Mouse (Mus musculus) stomach, embryonic 15.5 days (tissue): ENCODE measurements around the gene Gm30191. TPM values are rescaled to one million over a fixed set of nuclear protein-coding genes. Genes with fewer than 3 reads are reported as not detected.
"Not testable (repeated sequence)": the region's sequence is repeated elsewhere in the genome, so short reads cannot be mapped to it uniquely, and the experiment has no call there.

Experiments
- ATAC-seq: fragments of 200-750 bp; cut with Nextera tagmentation; 2 replicates; pipeline ENCODE4 v1.8.0; 2017; ENCODE audit warnings: low read depth, moderate number of reproducible peaks, moderate TSS enrichment; ENCODE audit not compliant: insufficient read depth, low FRiP score
- H3K27ac ChIP-seq: fragments of 300-500 bp; sonication (generic); 2 replicates; pipeline ENCODE4 v1.5.1; 2015; ENCODE audit warnings: mild to moderate bottlenecking, inconsistent platforms
- H3K27me3 ChIP-seq: fragments of 300-500 bp; sonication (generic); replicated peaks from 2 replicates; pipeline ENCODE4 v1.6.1; 2015; ENCODE audit warnings: inconsistent platforms
- H3K36me3 ChIP-seq: fragments of 300-500 bp; sonication (generic); 2 replicates; pipeline ENCODE4 v1.6.1; 2015; ENCODE audit warnings: inconsistent platforms
- H3K4me1 ChIP-seq: fragments of 300-500 bp; sonication (generic); 2 replicates; pipeline ENCODE4 v1.6.1; 2015; ENCODE audit warnings: inconsistent platforms
- H3K4me2 ChIP-seq: fragments of 300-500 bp; sonication (generic); 2 replicates; pipeline ENCODE4 v1.6.1; 2015; ENCODE audit warnings: mild to moderate bottlenecking, inconsistent platforms
- H3K4me3 ChIP-seq: fragments of 300-500 bp; sonication (generic); replicated peaks from 2 replicates; pipeline ENCODE4 v1.5.1; 2015; ENCODE audit warnings: inconsistent platforms
- H3K9ac ChIP-seq: fragments of 300-500 bp; sonication (generic); 2 replicates; pipeline ENCODE4 v1.6.1; 2015; ENCODE audit warnings: inconsistent platforms
- H3K9me3 ChIP-seq: fragments of 300-500 bp; sonication (generic); 2 replicates; pipeline ENCODE4 v1.6.1; 2016; ENCODE audit warnings: inconsistent platforms
- WGBS: fragments of 180-500 bp; shearing (Covaris S2); methylation state at CpG from one replicate; pipeline ENCODE4 v1.1.7; 2015; 5-methylcytosine and 5-hydroxymethylcytosine counted together
- polyA plus RNA-seq: library from polyadenylated mRNA; unstranded; fragments of >200 nt; fragmentation: Nextera tagmentation; extraction: Ambion mirVana; gene quantifications from 2 replicates; pipeline ENCODE4 v1.2.1, GENCODE M21; 2015

Gm30191 gene
- polyA plus RNA-seq, 1 experiment from 2014 or later, result not detected

DNA sequence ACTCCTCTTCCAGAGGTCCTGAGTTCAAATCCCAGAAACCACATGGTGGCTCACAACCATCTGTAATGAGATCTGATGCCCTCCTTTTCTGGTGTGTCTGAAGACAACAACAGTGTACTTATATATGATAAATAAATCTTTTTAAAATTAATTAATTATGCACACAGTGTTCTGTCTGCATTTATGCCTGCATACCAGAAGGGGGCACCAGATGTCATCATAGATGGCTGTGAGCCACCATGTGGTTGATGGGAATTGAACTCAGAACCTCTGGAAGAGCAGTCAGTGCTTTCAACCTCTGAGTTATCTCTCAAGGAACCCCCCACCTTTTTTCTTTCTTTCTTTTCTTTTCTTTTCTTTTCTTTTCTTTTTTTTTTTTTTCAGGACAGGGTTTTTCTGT, 22.9 kb downstream of the Gm30191 start:
- not testable (repeated sequence) for ATAC-seq

DNA sequence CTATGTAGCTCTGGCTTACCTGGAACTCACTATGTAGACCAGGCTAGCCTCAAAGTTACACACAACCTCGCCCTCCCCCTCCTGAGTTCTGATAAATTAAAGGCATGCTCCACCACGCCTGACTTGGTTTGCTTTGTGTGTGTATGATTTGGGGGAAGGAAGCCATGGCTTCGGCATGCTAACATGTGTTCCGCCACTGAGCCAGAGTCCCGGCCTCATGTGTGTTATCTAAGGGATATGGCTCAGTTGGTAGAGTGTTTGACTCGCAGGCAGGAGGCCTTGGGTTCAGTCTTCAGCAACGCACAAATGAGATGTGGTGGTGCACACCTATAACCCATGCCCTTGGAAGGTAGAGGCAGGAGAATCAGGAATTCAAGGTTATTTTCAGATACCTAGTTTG, 25.2 kb downstream of the Gm30191 start:
- Histone ChIP-seq H3K27ac (no peak overlapping the region), H3K4me2 (no peak overlapping the region), H3K27me3 (no peaks in the 10 kb centered on the region), H3K4me1 (0 out of 2 replicates have a peak, but pooled peaks cover 5% of the 10 kb centered on the region), H3K9me3 (no peaks in the 10 kb centered on the region), H3K9ac (no peak overlapping the region), H3K4me3 (no peak overlapping the region), H3K36me3 (0 out of 2 replicates have a peak, but pooled peaks cover 4% of the 10 kb centered on the region)
- 81% methylated on average over 7 of the region's 7 CpGs for WGBS
- no peak for ATAC-seq

More for the DNA sequence above, 22.9 kb downstream of the Gm30191 start:
- not testable (repeated sequence) for H3K36me3 ChIP-seq, H3K4me2 ChIP-seq, H3K4me3 ChIP-seq, H3K27ac ChIP-seq, H3K9me3 ChIP-seq, H3K9ac ChIP-seq, H3K27me3 ChIP-seq, H3K4me1 ChIP-seq

DNA sequence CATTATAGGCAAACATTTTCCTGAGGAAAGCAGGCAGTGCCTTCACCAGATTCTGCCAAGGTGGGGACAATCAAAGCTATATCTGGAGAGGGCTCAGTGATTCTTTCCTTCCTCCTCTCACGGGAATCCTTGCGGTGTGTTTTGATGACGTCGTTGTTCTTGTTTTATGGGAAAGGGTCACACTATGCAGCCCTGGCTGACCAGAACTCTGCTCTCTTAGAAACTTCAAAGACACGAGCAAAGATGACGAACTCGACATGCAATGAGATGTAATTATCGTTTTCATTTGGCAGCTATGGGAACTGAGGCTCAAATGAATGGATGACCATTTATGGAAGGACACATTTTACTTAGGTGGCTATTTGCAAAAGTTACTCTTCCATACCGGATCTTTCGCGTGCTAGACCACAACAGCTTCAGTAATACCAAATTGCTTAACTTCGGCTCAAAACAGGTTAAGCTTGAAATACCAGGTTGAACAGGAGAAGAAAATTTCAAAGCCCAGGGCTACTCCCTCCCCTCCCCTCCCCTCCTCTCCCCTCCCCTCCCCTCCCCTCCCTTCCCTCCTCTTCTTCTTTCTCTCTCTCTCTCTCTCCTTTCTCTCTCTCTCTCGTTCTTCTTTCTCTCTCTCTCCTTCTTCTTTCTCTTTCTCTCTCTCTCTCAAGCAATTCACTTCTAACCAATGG, 26.1 kb downstream of the Gm30191 start:
- Histone ChIP-seq H3K4me2 (peak overlapping the region; percentile 46), H3K4me1 (0 out of 2 replicates have a peak, but pooled peaks cover 5% of the 10 kb centered on the region), H3K36me3 (peaks cover 10% of the 10 kb centered on the region; the same call in 1 of the 2 replicates), H3K9me3 (no peaks in the 10 kb centered on the region), H3K4me3 (peak overlapping the region; percentile 20; the same call in 1 of the 2 replicates), H3K27ac (peak overlapping the region; percentile 57), H3K27me3 (no peaks in the 10 kb centered on the region), H3K9ac (no peak overlapping the region)
- peak; percentile 16; the same call in 1 of the 2 replicates for ATAC-seq
- WGBS, result 17% methylated on average over 12 of the region's 13 CpGs

DNA sequence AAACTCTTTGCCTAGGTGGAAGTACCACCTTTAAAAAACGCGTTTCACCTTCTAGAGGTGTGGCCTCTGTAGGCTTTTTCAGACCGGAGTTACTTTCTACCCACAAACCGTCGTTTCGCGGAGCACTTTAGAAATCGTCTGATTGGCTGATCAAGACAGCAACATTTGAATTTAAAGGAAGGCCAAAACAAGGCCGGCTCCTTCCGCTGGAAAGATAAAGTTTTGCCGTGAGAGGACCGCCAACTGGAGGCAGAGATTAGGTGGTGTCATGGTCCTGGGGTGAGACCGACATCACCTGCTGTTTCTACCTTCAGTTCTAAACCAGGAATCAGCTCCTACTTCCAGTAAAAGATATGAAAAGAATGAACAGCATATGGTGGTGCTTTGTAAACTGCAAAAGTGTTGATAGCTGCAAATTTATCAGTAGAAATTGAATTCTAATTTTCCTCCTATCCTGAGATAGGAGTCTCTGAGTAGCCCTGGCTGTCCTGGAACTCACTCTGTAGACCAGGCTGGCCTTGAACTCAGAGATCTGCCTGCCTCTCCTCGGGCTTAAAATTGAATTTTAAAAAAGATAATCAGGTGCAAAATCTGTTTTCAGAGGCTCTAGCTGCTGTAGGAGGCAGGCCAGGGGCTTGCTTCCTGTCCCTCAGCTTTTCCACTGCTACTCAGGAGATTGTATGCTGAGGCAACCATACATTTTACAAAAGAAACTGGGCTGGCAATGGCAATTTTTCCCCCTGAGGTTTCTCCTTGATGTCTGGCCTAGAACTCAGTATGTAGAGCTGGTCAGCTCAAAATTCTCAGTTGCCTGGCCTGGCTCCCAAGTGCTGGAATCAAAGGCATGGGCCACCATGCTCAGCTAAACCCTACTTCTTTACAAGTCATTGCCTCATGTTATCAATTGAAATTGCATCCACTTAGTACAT, 26.9 kb downstream of the Gm30191 start:
- Histone ChIP-seq H3K36me3 (peaks cover 10% of the 10 kb centered on the region), H3K27me3 (no peaks in the 10 kb centered on the region), H3K9ac (no peak overlapping the region), H3K4me2 (peak overlapping the region; percentile 46), H3K4me1 (0 out of 2 replicates have a peak, but pooled peaks cover 5% of the 10 kb centered on the region), H3K27ac (peak overlapping the region; percentile 57; the same call in 1 of the 2 replicates), H3K4me3 (peak overlapping the region; percentile 20; the same call in 1 of the 2 replicates), H3K9me3 (no peaks in the 10 kb centered on the region)
- ATAC-seq, result peak; percentile 84
- WGBS, result 4% methylated on average over 14 of the region's 14 CpGs

DNA sequence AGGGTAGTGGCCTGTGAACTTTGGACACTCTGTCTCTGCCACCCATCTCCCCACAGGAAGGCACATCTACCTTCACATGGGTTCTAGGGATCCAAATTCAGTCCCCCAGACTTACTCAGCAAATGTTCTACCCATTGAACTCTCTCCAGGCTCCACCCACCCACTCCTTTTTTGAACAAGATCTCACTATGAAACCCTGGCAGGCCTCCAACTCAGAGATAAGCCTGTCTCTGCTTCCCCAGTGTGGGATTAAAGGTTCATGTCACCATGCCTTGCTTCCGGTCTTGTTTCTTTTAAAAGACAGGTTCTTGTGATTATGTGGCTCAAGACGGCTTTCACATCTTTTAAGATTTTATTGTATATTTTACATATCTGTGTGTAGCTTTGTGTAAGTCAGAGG, 38.2 kb downstream of the Gm30191 start:
- Histone ChIP-seq H3K27me3 (no peaks in the 10 kb centered on the region), H3K9me3 (no peaks in the 10 kb centered on the region), H3K4me2 (no peak overlapping the region), H3K4me1 (peaks cover 24% of the 10 kb centered on the region), H3K4me3 (no peak overlapping the region), H3K36me3 (peaks cover 24% of the 10 kb centered on the region), H3K9ac (no peak overlapping the region), H3K27ac (no peak overlapping the region)
- WGBS, result 81% methylated on average over 2 of the region's 2 CpGs
- no peak for ATAC-seq

DNA sequence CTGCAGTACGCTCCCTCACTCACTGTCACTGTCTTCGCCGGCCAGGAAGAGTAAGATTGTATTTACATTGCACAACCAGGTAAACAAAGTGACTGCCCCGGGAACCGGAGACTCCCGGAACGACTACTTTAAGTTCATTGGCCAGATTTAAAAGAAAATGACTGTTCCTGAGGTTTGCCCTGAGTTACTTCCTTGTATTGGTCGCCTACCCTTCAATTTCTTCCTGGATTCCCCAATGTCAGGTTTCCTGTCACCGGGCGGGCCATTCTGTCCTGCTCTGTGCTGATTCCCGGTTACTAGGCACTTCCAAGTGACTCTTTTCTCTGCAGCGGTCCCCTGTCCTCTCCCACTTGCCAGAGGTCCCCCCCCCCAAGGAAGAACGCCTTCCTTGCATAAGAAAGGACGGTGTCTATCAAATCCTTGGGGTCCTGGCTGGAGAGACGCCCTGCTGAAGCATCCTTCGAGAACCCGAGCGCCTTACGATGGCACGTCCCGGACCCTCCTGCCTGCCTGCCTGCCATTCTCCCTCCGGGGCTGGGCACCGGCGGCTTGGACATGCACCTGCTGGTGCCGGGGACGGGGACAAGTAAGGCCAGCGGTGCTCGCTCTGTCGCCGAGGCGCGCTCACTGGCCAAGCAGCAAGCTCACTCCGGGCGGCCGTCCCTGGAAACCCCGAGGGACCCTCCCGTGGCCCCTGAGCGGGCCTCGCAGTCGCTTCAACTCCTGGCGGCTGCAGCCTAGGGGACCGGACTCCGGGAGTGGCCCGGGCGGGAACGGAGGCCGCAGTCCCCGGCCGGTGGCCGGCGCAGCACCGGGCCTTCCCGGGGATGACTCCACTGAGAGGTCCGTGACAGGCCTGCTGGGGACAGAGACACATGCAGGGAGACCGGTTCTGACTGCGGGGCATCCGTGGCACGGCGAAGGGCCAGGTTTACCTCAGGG, 39.8 kb downstream of the Gm30191 start:
- Histone ChIP-seq H3K27me3 (no peaks in the 10 kb centered on the region), H3K36me3 (peaks cover 18% of the 10 kb centered on the region), H3K4me3 (peak overlapping the region; percentile 92), H3K9ac (peak overlapping the region; percentile 64), H3K9me3 (no peaks in the 10 kb centered on the region), H3K4me1 (peaks cover 24% of the 10 kb centered on the region), H3K27ac (peak overlapping the region; percentile 83), H3K4me2 (peak overlapping the region; percentile 91)
- WGBS, result under 1% methylated on average over 59 of the region's 59 CpGs
- ATAC-seq, result peak; percentile 10

DNA sequence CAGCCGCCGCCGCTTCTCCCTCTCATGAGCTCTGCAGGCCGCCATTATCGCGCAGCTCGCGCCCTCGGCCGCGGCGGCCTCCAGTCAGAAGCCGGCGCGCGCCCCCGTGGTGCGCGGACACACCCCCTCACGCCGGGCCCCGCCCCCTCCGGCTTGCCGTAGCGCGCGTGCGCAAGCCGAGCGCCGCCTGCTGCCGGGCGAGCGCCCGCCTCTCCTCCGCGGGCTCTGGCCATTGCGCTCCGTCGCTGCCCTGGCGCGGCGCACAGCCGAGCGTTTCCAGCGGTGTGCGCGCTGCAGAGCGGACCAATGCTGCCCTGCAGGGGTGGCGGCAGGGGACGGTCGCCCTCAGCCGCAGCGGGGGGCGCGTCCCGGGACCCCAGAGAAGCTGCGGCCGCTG, 40.4 kb downstream of the Gm30191 start:
- H3K27me3 ChIP-seq, result no peaks in the 10 kb centered on the region
- ATAC-seq, result peak; percentile 93
- peak overlapping the region; percentile 99 for H3K9ac ChIP-seq
- peaks cover 27% of the 10 kb centered on the region for H3K4me1 ChIP-seq
- H3K4me3 ChIP-seq, result peak overlapping the region; percentile 92
- no peaks in the 10 kb centered on the region for H3K9me3 ChIP-seq
- peak overlapping the region; percentile 100 for H3K27ac ChIP-seq
- H3K36me3 ChIP-seq, result peaks cover 12% of the 10 kb centered on the region
- H3K4me2 ChIP-seq, result peak overlapping the region; percentile 91
- under 1% methylated on average over 50 of the region's 59 CpGs for WGBS

DNA sequence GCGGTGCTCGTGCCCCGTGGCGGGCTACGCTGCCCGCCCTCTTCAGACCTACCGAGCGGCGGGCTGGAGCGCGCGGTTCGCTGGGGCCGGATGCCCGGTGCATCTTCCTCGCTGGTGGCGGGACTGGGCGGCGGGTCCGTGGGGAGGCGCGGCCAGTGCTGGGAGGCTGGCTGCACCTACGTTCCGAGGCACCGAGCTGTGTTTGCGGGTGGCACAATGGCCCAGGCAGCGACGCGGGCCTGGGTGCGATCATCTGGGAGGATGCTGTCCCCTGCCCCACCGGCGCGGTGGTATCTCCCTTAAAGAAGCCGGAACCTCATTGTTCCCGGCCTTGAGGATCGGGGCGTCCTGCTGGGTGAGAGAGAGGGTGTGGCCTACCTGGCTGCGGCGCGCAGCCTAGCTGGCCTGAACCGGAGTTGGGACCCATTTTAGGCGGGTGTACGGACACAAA, 40.9 kb downstream of the Gm30191 start, which contains the start of gene Pdik1l:
Gene Pdik1l (minus strand): TSS at position 321 of the 451 bp plus-strand sequence.
- Histone ChIP-seq H3K9ac (peak within 1 kb of the TSS; percentile 99), H3K4me3 (peak within 1 kb of the TSS; percentile 92), H3K4me2 (peak within 1 kb of the TSS; percentile 91), H3K36me3 (0 out of 2 replicates have a peak, but pooled peaks cover 8% of the 10 kb centered on the region), H3K27ac (peak within 1 kb of the TSS; percentile 100), H3K27me3 (no peaks in the 10 kb centered on the region), H3K4me1 (peaks cover 27% of the 10 kb centered on the region), H3K9me3 (no peaks in the 10 kb centered on the region)
- 0% methylated on average over 40 of the region's 43 CpGs for WGBS
- ATAC-seq, result peak; percentile 79

DNA sequence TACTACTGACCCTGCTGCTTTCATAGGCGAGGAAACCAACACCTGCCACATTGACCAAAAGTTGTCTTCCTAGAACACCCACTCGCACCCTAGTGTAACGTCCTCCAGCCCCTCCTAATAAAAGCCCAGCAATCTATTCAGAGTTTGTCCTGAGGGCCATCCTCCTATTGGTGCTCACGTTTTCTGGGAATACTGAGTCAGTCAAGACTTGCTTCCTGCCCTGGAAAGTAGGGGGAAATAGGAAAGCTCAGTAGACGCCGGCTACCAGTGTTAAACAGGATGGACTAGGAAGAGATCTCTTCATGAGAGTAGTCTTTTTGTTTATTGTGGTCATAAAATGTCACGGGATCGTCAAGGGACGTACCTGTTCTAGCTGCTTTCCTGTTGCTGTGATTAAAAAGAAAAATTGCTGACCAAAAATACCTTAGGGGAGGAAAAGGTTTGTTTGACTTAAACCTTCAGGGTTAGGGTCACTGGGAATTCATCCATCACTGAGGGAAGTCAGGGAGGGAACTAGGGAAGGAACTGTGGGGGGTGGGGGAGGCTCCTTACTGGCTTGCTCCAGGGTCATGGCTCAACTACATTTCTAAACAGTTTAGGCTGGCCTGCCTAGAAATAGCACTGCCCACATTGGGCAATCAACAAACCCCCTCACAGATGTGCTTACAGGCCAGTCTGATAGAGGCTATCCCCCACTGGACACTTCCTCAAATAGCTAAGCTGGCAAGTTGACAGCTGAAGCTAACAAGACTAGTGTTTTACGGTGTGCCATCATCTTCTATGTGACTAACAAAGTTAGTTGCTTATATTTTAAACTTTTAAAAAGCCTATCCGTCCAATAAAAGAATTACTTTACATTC, 41.9 kb downstream of the Gm30191 start:
- Histone ChIP-seq H3K9ac (peak overlapping the region; percentile 99; the same call in 1 of the 2 replicates), H3K9me3 (no peaks in the 10 kb centered on the region), H3K4me1 (peaks cover 27% of the 10 kb centered on the region), H3K27me3 (0 out of 2 replicates have a peak, but pooled peaks cover under 1% of the 10 kb centered on the region), H3K27ac (peak overlapping the region; percentile 100), H3K4me3 (peak overlapping the region; percentile 92), H3K36me3 (0 out of 2 replicates have a peak, but pooled peaks cover 3% of the 10 kb centered on the region), H3K4me2 (peak overlapping the region; percentile 68)
- 17% methylated on average over 11 of the region's 11 CpGs for WGBS
- ATAC-seq, result no peak

DNA sequence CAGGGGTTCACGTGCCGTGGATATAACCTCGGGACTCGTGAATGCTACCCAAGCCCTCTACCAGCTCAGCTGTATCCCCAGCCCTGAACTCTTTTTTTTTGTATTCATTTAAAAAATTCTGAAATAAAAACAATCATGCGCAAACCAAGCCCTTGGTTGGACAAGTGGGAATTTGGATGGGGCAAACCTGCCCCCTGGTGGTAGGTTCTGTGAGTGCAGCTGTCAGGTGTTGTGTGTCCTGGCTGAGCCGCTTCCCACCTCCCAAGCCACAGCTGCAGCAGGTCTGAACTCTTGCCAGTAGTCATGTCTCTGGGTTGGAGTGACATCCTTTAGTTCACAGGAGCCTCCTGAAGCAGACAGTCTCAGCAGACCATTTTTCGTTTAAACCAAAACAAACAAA, 45.3 kb downstream of the Gm30191 start:
- ATAC-seq, result no peak
- Histone ChIP-seq H3K9me3 (no peaks in the 10 kb centered on the region), H3K27ac (no peak overlapping the region), H3K9ac (no peak overlapping the region), H3K4me3 (no peak overlapping the region), H3K27me3 (0 out of 2 replicates have a peak, but pooled peaks cover 4% of the 10 kb centered on the region), H3K4me1 (peaks cover 14% of the 10 kb centered on the region), H3K36me3 (no peaks in the 10 kb centered on the region), H3K4me2 (no peak overlapping the region)
- 17% methylated on average over 7 of the region's 7 CpGs for WGBS
